Mouse (Mus musculus) embryonic stem cell, embryonic (primary cell): ENCODE results near the gene Psme3.

ENCODE experiments used
- CTCF ChIA-PET, 4 experiments: fragments of 300-600 bp in 2 of 4; fragments of 350-600 bp in 2 of 4; sonication (Branson Sonifier 250); formaldehyde crosslinking; loops; one replicate each; lab custom pipeline; 2022; ENCODE audit warnings: inconsistent platforms in 2 of 4; lab: Charles Lee
- POLR2A ChIA-PET, 4 experiments: fragments of 300-600 bp in 2 of 4; fragments of 350-600 bp in 2 of 4; sonication (Branson Sonifier 250); formaldehyde crosslinking; loops; one replicate each; lab custom pipeline; 2022; ENCODE audit warnings: antibody characterized with exemption in 4 of 4, inconsistent platforms in 1 of 4; lab: Charles Lee

Psme3 gene

DNA sequence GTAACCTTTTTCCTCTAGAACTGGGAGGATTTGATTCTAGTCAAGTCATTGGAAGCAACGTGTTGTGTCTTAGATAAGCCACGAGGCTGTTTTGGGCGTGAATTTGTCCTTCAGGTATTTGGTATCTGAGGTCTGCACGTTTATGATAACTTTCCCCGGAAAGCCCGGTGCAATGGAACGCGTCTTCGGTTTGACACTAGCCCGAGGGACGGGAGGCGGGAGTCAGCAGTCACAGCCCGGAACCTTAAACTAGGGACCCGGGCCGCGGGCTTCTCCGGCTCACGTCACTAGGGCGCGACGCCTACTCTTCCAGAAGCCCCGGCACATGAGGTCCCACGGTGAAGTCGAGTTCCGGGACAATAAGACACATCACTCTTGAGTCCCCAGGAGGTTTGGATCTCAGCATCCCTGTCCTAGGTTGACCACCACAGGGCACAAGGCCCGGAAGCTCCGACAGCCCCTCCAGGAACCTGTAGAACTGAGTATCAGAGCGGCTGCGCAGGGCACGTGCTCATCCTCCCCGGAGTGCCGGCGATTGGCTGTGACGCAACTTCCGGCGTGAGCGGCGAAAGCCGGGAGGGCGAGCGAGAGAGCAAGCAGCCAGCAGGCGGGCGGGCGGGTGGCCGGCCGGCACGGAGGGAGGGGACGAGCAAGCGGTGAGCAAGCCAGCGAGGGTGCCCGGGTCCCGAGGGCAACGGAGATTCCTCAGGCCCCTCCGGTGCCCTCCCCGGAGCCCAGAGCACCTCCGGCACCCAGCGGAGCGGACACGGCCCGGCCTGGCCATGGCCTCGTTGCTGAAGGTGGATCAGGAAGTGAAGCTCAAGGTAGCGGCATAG is at the start of gene Psme3:
Gene Psme3, plus strand, starts transcription at position 549 of the 836 bp plus-strand sequence.
- ChIA-PET POLR2A (interaction anchor here (0.5 to 4.3 kb wide), 43 partner anchors 8 to 659 kb away, joined by 3 to 25 read pairs (median 4); partner anchors contain the start of genes Becn1 (in 4 of the 4), Rpl27 (in 4 of the 4), Cntd1 (in 3 of the 4) and Coa3 (in 3 of the 4)), CTCF (interaction anchor here in 2 of 4 experiments (0.6 to 1.3 kb wide), 3 partner anchors 70 to 233 kb away, joined by 3 to 4 read pairs (median 3); partner anchors contain the start of genes Coasy (in 1 of the 2), Ramp2 (in 1 of the 2) and Rpl27 (in 1 of the 2))

- ChIA-PET CTCF (interaction anchor here in 2 of 4 experiments (0.9 to 1.8 kb wide), 3 partner anchors 32 to 212 kb away, joined by 3 to 6 read pairs (median 5); partner anchors contain the start of gene Becn1 (in 1 of the 2)), POLR2A (interaction anchor here in 3 of 4 experiments (0.6 to 2.4 kb wide), 8 partner anchors 9 to 172 kb away, joined by 3 to 19 read pairs (median 4); partner anchors contain the start of genes Cntd1 (in 2 of the 3), Coa3 (in 2 of the 3), Wnk4 (in 2 of the 3) and Rpl27 (in 1 of the 3))
Observed at GRCm38 (mm10) chr11:101269577-101270116, 46.4 kb upstream of the Psme3 start.

DNA sequence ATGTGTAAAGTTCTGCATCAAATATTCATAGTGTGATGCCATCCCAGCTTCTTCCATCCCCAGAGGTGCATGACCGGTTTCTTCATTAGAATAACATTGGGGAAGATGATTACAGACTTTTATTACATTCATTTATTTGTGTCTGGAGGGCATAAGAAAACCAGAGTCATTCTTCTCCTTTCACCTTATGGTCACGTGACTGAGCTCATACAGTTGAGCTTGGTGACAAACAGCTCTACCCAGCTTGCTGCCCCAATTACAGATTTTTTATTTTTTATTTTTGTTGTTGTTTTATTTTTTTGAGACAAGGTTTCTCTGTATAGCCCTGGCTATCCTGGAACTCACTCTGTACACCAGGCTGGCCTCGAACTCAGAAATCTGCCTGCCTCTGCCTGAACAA is 43.6 kb upstream of the Psme3 start:
- CTCF ChIA-PET, result no interaction called here
- POLR2A ChIA-PET, result interaction anchor here in 2 of 4 experiments (0.5 to 1.2 kb wide), 5 partner anchors 11 to 323 kb away, joined by 3 to 4 read pairs (median 3); partner anchors contain the start of gene Becn1 (in 1 of the 2)

DNA sequence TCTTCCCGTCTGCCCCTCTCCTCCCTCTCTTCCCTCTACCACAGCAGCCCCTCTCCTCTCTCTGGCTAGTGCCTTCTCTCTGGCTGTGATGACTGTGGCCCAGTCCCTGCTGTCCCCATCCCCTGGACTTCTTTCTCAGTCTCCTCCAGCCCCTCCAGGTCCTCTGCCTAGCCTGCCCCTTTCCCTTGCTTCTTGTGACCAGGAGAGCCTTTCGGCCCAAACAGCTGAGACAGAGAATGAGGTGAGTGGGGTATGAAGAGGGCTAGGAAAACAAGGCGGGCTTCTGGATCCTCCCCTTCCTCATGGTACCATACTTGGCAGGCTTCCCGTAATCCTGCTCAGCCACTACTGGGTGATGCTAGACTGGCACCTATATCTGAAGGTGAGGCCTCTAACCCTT is 40.7 kb upstream of the Psme3 start:
- CTCF ChIA-PET, result interaction anchor here in 1 of 4 experiments (1.5 kb wide), 1 partner anchor 26 kb away, joined by 5 read pairs; the partner anchor contains the start of gene Becn1
- POLR2A ChIA-PET, result interaction anchor here in 2 of 4 experiments (0.9 to 2.3 kb wide), 4 partner anchors 14 to 167 kb away, joined by 3 to 6 read pairs (median 3); partner anchors contain the start of genes Rpl27 (in 1 of the 2) and Wnk4 (in 1 of the 2)

- CTCF ChIA-PET, result interaction anchor here in 1 of 4 experiments (1.3 to 1.5 kb wide), 2 partner anchors 25 to 402 kb away, joined by 3 to 5 read pairs; partner anchors contain the start of gene Becn1
Observed at GRCm38 (mm10) chr11:101276319-101277070, 39.5 kb upstream of the Psme3 start.

DNA sequence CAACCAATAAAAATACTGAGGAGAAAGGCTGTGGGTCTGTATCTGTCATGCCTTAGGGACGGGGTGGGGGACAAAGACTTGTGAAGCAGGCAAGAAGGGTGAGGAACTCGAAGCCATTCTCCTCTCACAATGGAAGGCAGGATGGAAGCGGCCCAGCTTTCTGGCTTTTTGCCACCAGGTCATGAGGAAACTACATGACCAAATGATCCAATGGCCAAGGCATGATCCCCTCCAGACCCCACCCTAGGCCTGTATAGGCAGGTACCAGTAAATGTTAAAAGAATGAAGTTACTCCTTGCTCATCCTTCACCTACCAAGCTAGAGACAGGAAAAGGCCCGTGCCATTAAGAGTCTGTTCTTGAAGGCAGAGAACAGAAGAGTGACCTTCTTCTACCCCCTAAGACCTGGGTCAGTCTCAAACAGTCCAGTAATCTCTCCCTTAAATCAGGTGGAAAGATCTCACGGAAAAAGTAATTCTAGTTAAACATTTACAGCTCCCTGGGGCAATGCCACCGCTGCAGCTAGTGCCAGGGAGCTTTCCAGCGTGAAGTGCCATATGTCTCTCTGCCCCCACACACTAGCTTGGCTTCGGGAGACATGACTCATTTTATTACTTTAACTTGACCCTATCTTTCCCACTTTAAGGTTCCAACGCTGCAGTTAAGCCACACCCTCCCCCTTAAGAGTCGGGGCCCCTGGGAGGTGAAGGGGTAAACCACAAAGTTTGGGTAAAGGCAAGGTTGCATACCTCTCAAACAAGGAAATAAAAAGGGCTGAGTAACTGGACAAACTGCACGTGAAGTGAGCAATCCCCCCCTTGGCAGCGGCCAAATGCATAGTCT is 38.4 kb upstream of the Psme3 start:
- CTCF ChIA-PET, result interaction anchor here in 2 of 4 experiments (0.5 to 2.2 kb wide), 10 partner anchors 17 to 164 kb away, joined by 3 to 21 read pairs (median 4); partner anchors contain the start of genes Becn1 (in 1 of the 2) and Rpl27 (in 1 of the 2)

More at GRCm38 (mm10) chr11:101276319-101277070, 39.5 kb upstream of the Psme3 start:
- POLR2A ChIA-PET, result interaction anchor here in 2 of 4 experiments (0.7 to 4.1 kb wide), 8 partner anchors 9 to 166 kb away, joined by 3 to 45 read pairs (median 3); partner anchors contain the start of genes Plekhh3 (in 1 of the 2), Rpl27 (in 1 of the 2) and Wnk4 (in 1 of the 2)

GRCm38 (mm10) chr11:101278223-101279192 is 37.5 kb upstream of the Psme3 start, which contains the start of the genes Cntd1 and Coa3:
Cntd1 (plus strand) TSS chr11:101279012.
Coa3 (minus strand) TSS chr11:101279114.
- CTCF ChIA-PET, result interaction anchor here (0.5 to 2.2 kb wide), 25 partner anchors 16 to 591 kb away, joined by 3 to 21 read pairs (median 4); partner anchors contain the start of genes Becn1 (in 4 of the 4), Rpl27 (in 2 of the 4), Psmc3ip (in 1 of the 4) and Retreg3 (in 1 of the 4)
- POLR2A ChIA-PET, result interaction anchor here (0.5 to 4.1 kb wide), 79 partner anchors 7 to 959 kb away, joined by 3 to 45 read pairs (median 4); partner anchors contain the start of genes Becn1 (in 3 of the 4), Psme3 (in 3 of the 4), Rpl27 (in 3 of the 4) and Wnk4 (in 3 of the 4)

More for the DNA sequence above, 38.4 kb upstream of the Psme3 start:
- POLR2A ChIA-PET, result interaction anchor here in 3 of 4 experiments (0.8 to 4.1 kb wide), 34 partner anchors 8 to 388 kb away, joined by 3 to 45 read pairs (median 6); partner anchors contain the start of genes Rpl27 (in 3 of the 3), Becn1 (in 2 of the 3), Retreg3 (in 2 of the 3) and Tubg1 (in 2 of the 3)

DNA sequence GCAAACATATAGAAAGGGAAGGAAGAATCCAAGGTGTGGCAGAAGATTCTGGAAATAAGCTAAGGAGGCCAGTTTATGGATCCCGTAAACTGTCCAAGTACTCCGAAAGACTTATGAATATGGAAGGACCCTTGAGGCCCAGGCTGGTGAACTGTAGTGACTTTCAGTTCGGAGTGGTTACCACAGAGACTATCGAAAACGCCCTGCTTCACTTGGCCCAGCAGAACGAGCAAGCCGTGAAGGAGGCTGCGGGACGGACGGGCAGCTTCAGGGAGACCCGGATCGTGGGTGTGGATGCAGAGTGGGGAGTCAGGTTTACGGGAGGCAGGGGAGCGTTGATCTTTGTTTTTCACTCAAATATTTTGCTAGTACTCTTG is 36.8 kb upstream of the Psme3 start:
- POLR2A ChIA-PET, result interaction anchor here (0.5 to 4.1 kb wide), 73 partner anchors 8 to 959 kb away, joined by 3 to 45 read pairs (median 4); partner anchors contain the start of genes Becn1 (in 3 of the 4), Psme3 (in 3 of the 4), Rpl27 (in 3 of the 4) and Wnk4 (in 3 of the 4)

GRCm38 (mm10) chr11:101280837-101281236 is 35.2 kb upstream of the Psme3 start:
- ChIA-PET CTCF (no interaction called here), POLR2A (interaction anchor here in 3 of 4 experiments (0.6 to 2.9 kb wide), 7 partner anchors 10 to 816 kb away, joined by 3 to 10 read pairs (median 4); partner anchors contain the start of genes Becn1 (in 1 of the 3), Rpl27 (in 1 of the 3) and Wnk4 (in 1 of the 3))

More for the DNA sequence above, 36.8 kb upstream of the Psme3 start:
- CTCF ChIA-PET, result interaction anchor here (0.6 to 2.2 kb wide), 23 partner anchors 16 to 590 kb away, joined by 3 to 21 read pairs (median 4); partner anchors contain the start of genes Becn1 (in 4 of the 4), Psmc3ip (in 1 of the 4), Retreg3 (in 1 of the 4) and Rpl27 (in 1 of the 4)

- POLR2A ChIA-PET, result interaction anchor here in 2 of 4 experiments (0.7 to 2.9 kb wide), 8 partner anchors 8 to 29 kb away, joined by 3 to 10 read pairs (median 3); partner anchors contain the start of genes Becn1 (in 2 of the 2), Vps25 (in 1 of the 2) and Wnk4 (in 1 of the 2)
- CTCF ChIA-PET, result interaction anchor here in 2 of 4 experiments (0.5 to 1.4 kb wide), 4 partner anchors 19 to 112 kb away, joined by 3 to 6 read pairs (median 3); partner anchors contain the start of gene Becn1 (in 2 of the 2)
Observed at GRCm38 (mm10) chr11:101282896-101283295, 33.1 kb upstream of the Psme3 start.

DNA sequence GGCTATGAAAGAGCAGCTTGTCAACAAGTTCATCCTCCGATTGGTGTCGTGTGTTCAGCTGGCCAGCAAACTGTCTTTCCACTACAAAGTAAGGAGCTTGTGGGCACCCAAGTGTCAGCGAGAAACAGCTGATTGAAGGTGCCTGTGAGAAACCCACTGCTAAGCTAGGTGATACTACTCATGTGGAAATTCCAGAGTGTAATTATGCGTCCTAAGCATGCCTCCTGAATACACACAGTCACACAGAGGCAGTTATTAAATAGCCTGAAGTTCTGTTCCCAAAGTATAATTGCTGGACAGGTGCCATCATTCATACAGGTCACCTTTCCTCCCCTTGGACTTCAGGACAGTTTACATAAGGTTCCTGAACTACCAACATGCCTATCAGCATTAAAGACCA is 32.2 kb upstream of the Psme3 start:
- ChIA-PET CTCF (interaction anchor here in 1 of 4 experiments (1.4 kb wide), 1 partner anchor 18 kb away, joined by 6 read pairs; the partner anchor contains the start of gene Becn1), POLR2A (interaction anchor here in 2 of 4 experiments (0.6 to 2.9 kb wide), 5 partner anchors 11 to 106 kb away, joined by 3 to 10 read pairs (median 3); partner anchors contain the start of genes Becn1 (in 2 of the 2) and Vps25 (in 1 of the 2))

- POLR2A ChIA-PET, result interaction anchor here in 2 of 4 experiments (0.6 to 1.5 kb wide), 6 partner anchors 9 to 199 kb away, joined by 3 to 6 read pairs (median 3); partner anchors contain the start of genes Becn1 (in 2 of the 2), Cntd1 (in 1 of the 2), Coa3 (in 1 of the 2) and Rpl27 (in 1 of the 2)
- CTCF ChIA-PET, result interaction anchor here in 2 of 4 experiments (0.5 to 0.9 kb wide), 3 partner anchors 15 to 342 kb away, joined by 3 to 4 read pairs (median 3); partner anchors contain the start of gene Becn1 (in 1 of the 2)
Observed at GRCm38 (mm10) chr11:101287306-101287705, 28.7 kb upstream of the Psme3 start.

- ChIA-PET CTCF (interaction anchor here in 2 of 4 experiments (0.5 to 0.9 kb wide), 2 partner anchors 11 to 151 kb away, joined by 6 to 11 read pairs; partner anchors contain the start of genes Becn1 (in 1 of the 2) and Rpl27 (in 1 of the 2)), POLR2A (interaction anchor here in 2 of 4 experiments (0.9 to 2.2 kb wide), 6 partner anchors 8 to 151 kb away, joined by 3 to 6 read pairs (median 4); partner anchors contain the start of genes Cntd1 (in 1 of the 2), Coa3 (in 1 of the 2), Psme3 (in 1 of the 2) and Rpl27 (in 1 of the 2))
Observed at GRCm38 (mm10) chr11:101291231-101291630, 24.8 kb upstream of the Psme3 start.
